Mouse (Mus musculus) testis, adult 2 months (tissue): ENCODE measurements around the gene Pkn3. TPM values are rescaled to one million over a fixed set of nuclear protein-coding genes. Genes with fewer than 3 reads are reported as not detected.
"Not testable (repeated sequence)": the region's sequence is repeated elsewhere in the genome, so short reads cannot be mapped to it uniquely, and the experiment has no call there.

Source experiments
- H3K27ac ChIP-seq: fragments of 200-500 bp; 2 replicates; pipeline ENCODE4 v1.5.1; 2012; ENCODE audit warnings: low read depth, low read length; ENCODE audit not compliant: control insufficient read depth, insufficient read depth
- H3K27me3 ChIP-seq: fragments of 200-500 bp; 2 replicates; pipeline ENCODE4 v1.6.1; 2012; ENCODE audit warnings: mild to moderate bottlenecking, low read length, moderate library complexity; ENCODE audit not compliant: control insufficient read depth, insufficient read depth
- H3K36me3 ChIP-seq: fragments of 200-500 bp; 2 replicates; pipeline ENCODE4 v1.6.1; 2012; ENCODE audit warnings: mild to moderate bottlenecking, low read length; ENCODE audit not compliant: control insufficient read depth, insufficient read depth
- H3K4me1 ChIP-seq: fragments of 200-500 bp; 2 replicates; pipeline ENCODE4 v1.6.1; 2012; ENCODE audit warnings: low read length; ENCODE audit not compliant: control insufficient read depth, insufficient read depth
- H3K4me3 ChIP-seq: fragments of 200-500 bp; 2 replicates; pipeline ENCODE4 v1.5.1; 2012; ENCODE audit warnings: low read depth, mild to moderate bottlenecking, low read length, moderate library complexity, mixed read lengths; ENCODE audit not compliant: control insufficient read depth
- CTCF ChIP-seq: fragments of 200-500 bp; IDR thresholded peaks from 2 replicates; pipeline ENCODE4 v1.5.1; 2012; ENCODE audit warnings: low read depth, mild to moderate bottlenecking, inconsistent platforms, low read length, moderate library complexity; ENCODE audit not compliant: control insufficient read depth, insufficient read depth, insufficient replicate concordance
- POLR2A ChIP-seq: fragments of 200-500 bp; IDR thresholded peaks from 2 replicates; pipeline ENCODE4 v1.6.1; 2012; ENCODE audit warnings: low read depth, mild to moderate bottlenecking, inconsistent platforms, low read length, moderate library complexity; ENCODE audit not compliant: control insufficient read depth
- polyA plus RNA-seq: library from polyadenylated mRNA; depleted of rRNA; stranded (reverse); fragments of >200 nt; gene quantifications from 2 replicates; pipeline ENCODE4 v1.2.3, GENCODE M21; 2012; rRNA removed

The Pkn3 gene
- polyA plus RNA-seq, 1 experiment: 5.8 TPM

GRCm38 (mm10) chr2:30134928-30135620 is 57.6 kb downstream of the Pkn3 start:
- H3K27me3 ChIP-seq: no peaks in the 10 kb centered on the region
- TF ChIP-seq POLR2A (no peak), CTCF (no peak)
- H3K4me3 ChIP-seq: no peak overlapping the region
- peaks cover 10% of the 10 kb centered on the region for H3K4me1 ChIP-seq
- H3K36me3 ChIP-seq: peaks cover 2% of the 10 kb centered on the region
- H3K27ac ChIP-seq: no peak overlapping the region

- TF ChIP-seq CTCF: no peak
- no peak for TF ChIP-seq POLR2A
- no peak overlapping the region for H3K4me3 ChIP-seq
Measured at GRCm38 (mm10) chr2:30136458-30136857, 59.0 kb downstream of the Pkn3 start.

GRCm38 (mm10) chr2:30140021-30140420 is 62.5 kb downstream of the Pkn3 start:
- H3K36me3 ChIP-seq: not testable (repeated sequence)

More at GRCm38 (mm10) chr2:30136458-30136857, 59.0 kb downstream of the Pkn3 start:
- H3K4me1 ChIP-seq: peaks cover 10% of the 10 kb centered on the region
- H3K36me3 ChIP-seq: peaks cover 6% of the 10 kb centered on the region
- no peaks in the 10 kb centered on the region for H3K27me3 ChIP-seq
- no peak overlapping the region for H3K27ac ChIP-seq

More at GRCm38 (mm10) chr2:30140021-30140420, 62.5 kb downstream of the Pkn3 start:
- H3K4me1 ChIP-seq, H3K27me3 ChIP-seq, H3K27ac ChIP-seq, H3K4me3 ChIP-seq: not testable (repeated sequence)

Other genes starting within 250 kb of the Pkn3 start
- gene Cercam, start 208.5 kb upstream of the Pkn3 start, polyA plus RNA-seq: 8.9 and 10.1 TPM in 2 replicates
- 1,873 and 2,193 TPM in 2 replicates for gene Odf2, start 188.5 kb upstream of the Pkn3 start, polyA plus RNA-seq
- gene Gle1, start 142.3 kb upstream of the Pkn3 start, polyA plus RNA-seq: 31.4 and 36.0 TPM in 2 replicates
- 112 and 117 TPM in 2 replicates for gene Sptan1, start 112.1 kb upstream of the Pkn3 start, polyA plus RNA-seq
- 77.0 and 84.3 TPM in 2 replicates for gene Wdr34, start 28.8 kb upstream of the Pkn3 start, polyA plus RNA-seq
- gene Set, start 20.3 kb upstream of the Pkn3 start, polyA plus RNA-seq: 32.7 and 38.9 TPM in 2 replicates
- gene Zdhhc12, start 16.0 kb downstream of the Pkn3 start, polyA plus RNA-seq: 156 and 170 TPM in 2 replicates
- 62.3 and 62.4 TPM in 2 replicates for gene Zer1, start 46.9 kb downstream of the Pkn3 start, polyA plus RNA-seq
- gene Tbc1d13, start 56.1 kb downstream of the Pkn3 start, polyA plus RNA-seq: 24.4 and 26.2 TPM in 2 replicates
- 2.4 and 2.9 TPM in 2 replicates for gene Endog, start 93.8 kb downstream of the Pkn3 start, polyA plus RNA-seq
- gene Spout1, start 100.8 kb downstream of the Pkn3 start, polyA plus RNA-seq: 149 and 160 TPM in 2 replicates
- gene Kyat1, start 128.2 kb downstream of the Pkn3 start, polyA plus RNA-seq: 16.0 and 16.4 TPM in 2 replicates
- gene Lrrc8a, start 160.0 kb downstream of the Pkn3 start, polyA plus RNA-seq: 8.8 TPM in 2 replicates
- 0.76 and 0.98 TPM in 2 replicates for gene Gm28035, start 162.9 kb downstream of the Pkn3 start, polyA plus RNA-seq
- 1.8 and 3.0 TPM in 2 replicates for gene Phyhd1, start 188.5 kb downstream of the Pkn3 start, polyA plus RNA-seq
- not detected in 2 replicates for gene Gm28038, start 203.4 kb downstream of the Pkn3 start, polyA plus RNA-seq
- 6.2 and 6.6 TPM in 2 replicates for gene Dolk, start 208.7 kb downstream of the Pkn3 start, polyA plus RNA-seq
- 125 and 135 TPM in 2 replicates for gene Nup188, start 208.7 kb downstream of the Pkn3 start, polyA plus RNA-seq